Mouse (Mus musculus) embryonic facial prominence, embryonic 13.5 days (tissue): Measurements from ENCODE around the gene Il5. TPM values are rescaled to one million over a fixed set of nuclear protein-coding genes. Genes with fewer than 3 reads are reported as not detected.

Experiments
- ATAC-seq: fragments of 200-750 bp; cut with Nextera tagmentation; 2 replicates; pipeline ENCODE4 v1.8.0; 2017; ENCODE audit warnings: low read depth; ENCODE audit not compliant: insufficient number of reproducible peaks, insufficient read depth, low FRiP score, low TSS enrichment
- H3K27ac ChIP-seq: fragments of 300-500 bp; sonication (generic); 2 replicates; pipeline ENCODE4 v1.5.1; 2015; ENCODE audit warnings: moderate library complexity, mild to moderate bottlenecking, inconsistent platforms
- H3K27me3 ChIP-seq: fragments of 300-500 bp; sonication (generic); 2 replicates; pipeline ENCODE4 v1.6.1; 2015; ENCODE audit warnings: mild to moderate bottlenecking, inconsistent platforms
- H3K36me3 ChIP-seq: fragments of 300-500 bp; sonication (generic); 2 replicates; pipeline ENCODE4 v1.6.1; 2015; ENCODE audit warnings: mild to moderate bottlenecking, inconsistent platforms
- H3K4me1 ChIP-seq: fragments of 300-500 bp; sonication (generic); 2 replicates; pipeline ENCODE4 v1.6.1; 2015; ENCODE audit warnings: inconsistent platforms
- H3K4me2 ChIP-seq: fragments of 300-500 bp; sonication (generic); 2 replicates; pipeline ENCODE4 v1.6.1; 2015; ENCODE audit warnings: moderate library complexity, mild to moderate bottlenecking, inconsistent platforms
- H3K4me3 ChIP-seq: fragments of 300-500 bp; sonication (generic); 2 replicates; pipeline ENCODE4 v1.5.1; 2015; ENCODE audit warnings: mild to moderate bottlenecking, inconsistent platforms
- H3K9ac ChIP-seq: fragments of 300-500 bp; sonication (generic); 2 replicates; pipeline ENCODE4 v1.6.1; 2015; ENCODE audit warnings: mild to moderate bottlenecking, inconsistent platforms
- H3K9me3 ChIP-seq: fragments of 300-500 bp; sonication (generic); 2 replicates; pipeline ENCODE4 v1.6.1; 2016; ENCODE audit warnings: inconsistent platforms
- WGBS: fragments of 180-500 bp; shearing (Covaris S2); methylation state at CpG from one replicate; pipeline ENCODE4 v1.1.7; 2015; ENCODE audit warnings: mixed read lengths; 5-methylcytosine and 5-hydroxymethylcytosine counted together
- polyA plus RNA-seq: library from polyadenylated mRNA; unstranded; fragments of >200 nt; fragmentation: Nextera tagmentation; extraction: Ambion mirVana; gene quantifications from 2 replicates; pipeline ENCODE4 v1.2.1, GENCODE M21; 2015

Il5 gene
- polyA plus RNA-seq, 1 experiment from 2014 or later, result not detected

DNA sequence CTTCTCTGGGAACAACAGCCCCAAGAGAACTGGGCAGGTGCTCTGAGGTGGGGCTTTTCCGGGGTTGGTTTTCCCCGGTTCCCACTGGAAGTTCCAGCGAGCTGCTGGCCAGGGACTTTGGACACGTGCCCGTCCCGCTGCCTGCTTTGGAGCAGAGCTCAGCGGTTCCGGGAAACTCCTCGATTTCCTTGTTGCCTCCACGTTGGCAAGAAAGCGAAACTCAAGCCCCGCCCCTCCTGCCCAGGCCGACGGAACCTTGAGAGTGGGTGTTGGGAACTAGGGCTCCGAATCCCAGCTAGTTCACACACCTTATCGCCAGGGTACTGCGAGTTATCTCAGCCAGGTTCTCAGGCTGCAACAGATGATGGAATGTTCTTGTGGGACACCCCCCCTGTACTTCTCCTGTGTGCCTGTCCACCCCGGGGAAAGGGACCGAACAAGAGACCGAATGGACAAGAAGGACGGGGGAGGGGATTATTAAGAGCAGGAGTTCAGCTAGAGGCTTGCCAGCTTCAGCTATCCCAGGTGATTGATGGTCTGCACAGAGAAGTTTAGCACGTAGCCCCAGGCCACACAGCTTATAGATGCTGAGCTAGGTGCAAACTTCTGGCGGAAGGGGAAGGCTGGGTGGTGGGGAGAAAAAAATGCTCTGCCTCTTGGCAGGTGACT, 42.4 kb downstream of the Il5 start:
- H3K36me3 ChIP-seq, result no peaks in the 10 kb centered on the region
- H3K4me1 ChIP-seq, result peaks cover 48% of the 10 kb centered on the region
- H3K9me3 ChIP-seq, result no peaks in the 10 kb centered on the region
- H3K27ac ChIP-seq, result peak overlapping the region; percentile 92
- H3K9ac ChIP-seq, result peak overlapping the region; percentile 62
- WGBS, result 2% methylated on average over 23 of the region's 23 CpGs
- H3K4me2 ChIP-seq, result peak overlapping the region; percentile 77
- ATAC-seq, result no peak
- H3K4me3 ChIP-seq, result peak overlapping the region; percentile 41
- H3K27me3 ChIP-seq, result peaks cover 15% of the 10 kb centered on the region

- Histone ChIP-seq H3K27me3 (peaks cover 15% of the 10 kb centered on the region), H3K9me3 (no peaks in the 10 kb centered on the region), H3K9ac (peak overlapping the region; percentile 62), H3K4me2 (peak overlapping the region; percentile 77), H3K4me3 (peak overlapping the region; percentile 41), H3K4me1 (peaks cover 48% of the 10 kb centered on the region), H3K27ac (peak overlapping the region; percentile 92), H3K36me3 (no peaks in the 10 kb centered on the region)
- peak; percentile 82 for ATAC-seq
- under 1% methylated on average over 33 of the region's 33 CpGs for WGBS
Observed at GRCm38 (mm10) chr11:53763496-53764140, 43.0 kb downstream of the Il5 start.

DNA sequence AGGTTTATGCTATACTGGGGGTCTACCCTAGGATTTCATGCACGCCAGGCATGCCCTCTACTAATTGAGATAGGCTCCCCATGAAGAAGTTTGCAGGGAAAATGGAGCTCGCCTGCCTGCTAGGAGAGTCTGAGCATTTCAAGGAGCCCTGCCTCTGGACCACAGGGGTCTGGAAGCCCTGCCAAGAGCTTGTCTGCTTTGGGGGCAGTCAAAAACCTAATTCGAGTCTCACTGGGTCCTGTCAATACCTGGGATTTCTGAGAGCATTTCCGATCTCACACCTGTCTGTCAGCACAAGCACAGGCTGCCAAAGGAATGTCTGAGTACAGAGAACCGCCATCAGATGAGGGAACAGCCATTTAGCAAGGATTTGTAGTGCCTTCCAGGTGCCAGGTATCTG, 44.0 kb downstream of the Il5 start:
- Histone ChIP-seq H3K27ac (peak overlapping the region; percentile 92), H3K4me1 (peaks cover 43% of the 10 kb centered on the region), H3K4me2 (no peak overlapping the region; the same call in 1 of the 2 replicates), H3K27me3 (peaks cover 13% of the 10 kb centered on the region), H3K36me3 (no peaks in the 10 kb centered on the region), H3K9ac (no peak overlapping the region), H3K9me3 (no peaks in the 10 kb centered on the region), H3K4me3 (no peak overlapping the region)
- ATAC-seq, result no peak
- WGBS, result 45% methylated on average over 5 of the region's 5 CpGs

DNA sequence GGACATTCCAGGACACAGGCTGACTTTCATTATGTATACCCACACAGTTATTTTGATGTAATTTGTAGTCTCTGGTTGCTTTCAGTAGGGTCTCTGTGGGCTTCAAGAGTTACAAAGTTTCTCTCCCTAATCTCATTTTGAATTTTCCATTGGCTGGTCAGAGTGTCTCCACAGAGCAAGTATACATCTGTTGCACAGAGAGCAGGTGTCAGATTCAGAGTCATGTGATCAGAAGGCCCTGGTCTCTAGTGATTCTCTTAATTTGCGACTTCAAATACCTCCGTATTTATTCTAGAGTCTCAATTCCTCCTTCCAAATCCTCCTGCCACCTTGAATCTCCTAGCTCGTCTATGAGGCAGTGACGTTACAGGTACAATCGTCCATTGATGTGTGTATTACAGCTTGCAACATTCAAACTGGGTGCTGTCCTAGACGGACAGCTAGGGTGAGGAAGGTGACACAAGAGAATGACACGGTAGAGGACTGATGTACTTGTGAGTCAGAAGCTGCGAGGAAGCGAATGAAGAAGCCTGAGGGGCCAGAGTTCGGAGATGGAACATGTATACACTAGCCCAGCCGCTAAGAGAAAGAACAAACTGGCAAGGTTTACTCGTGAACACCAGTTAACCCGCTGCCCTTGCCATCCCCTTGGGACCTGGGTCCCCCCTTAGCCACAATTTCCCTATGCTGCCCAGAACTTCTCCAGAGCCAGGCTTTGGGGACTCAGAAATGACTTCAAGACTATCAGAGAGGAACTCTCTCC, 48.0 kb downstream of the Il5 start:
- no peaks in the 10 kb centered on the region for H3K36me3 ChIP-seq
- no peak overlapping the region for H3K9ac ChIP-seq
- H3K27ac ChIP-seq, result no peak overlapping the region
- ATAC-seq, result no peak
- H3K4me1 ChIP-seq, result peaks cover 21% of the 10 kb centered on the region
- peaks cover 5% of the 10 kb centered on the region for H3K27me3 ChIP-seq
- no peaks in the 10 kb centered on the region for H3K9me3 ChIP-seq
- peak overlapping the region; percentile 79; the same call in 1 of the 2 replicates for H3K4me2 ChIP-seq
- 66% methylated on average over 13 of the region's 13 CpGs for WGBS
- H3K4me3 ChIP-seq, result no peak overlapping the region

DNA sequence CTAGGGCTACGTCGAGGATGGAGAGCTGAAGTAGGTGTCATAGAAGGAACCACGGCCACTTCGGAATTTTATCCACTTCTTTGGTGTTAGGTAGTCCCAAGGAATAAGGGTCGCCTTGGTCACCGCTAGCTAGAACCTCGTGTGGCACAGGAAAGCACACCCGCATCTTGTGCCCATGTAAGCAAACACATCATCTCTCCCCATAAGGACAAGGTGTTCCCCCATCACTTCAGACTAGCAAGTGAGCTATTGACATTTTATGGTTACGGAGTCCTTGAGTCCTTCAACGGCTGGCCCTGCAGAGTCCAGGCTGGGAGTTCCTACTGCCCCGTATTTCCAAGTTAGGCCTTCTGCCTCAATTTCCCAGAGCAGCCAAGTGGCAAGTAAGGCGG, 48.6 kb downstream of the Il5 start:
- WGBS, result 60% methylated on average over 12 of the region's 12 CpGs
- no peak for ATAC-seq
- H3K9me3 ChIP-seq, result no peaks in the 10 kb centered on the region
- no peak overlapping the region for H3K27ac ChIP-seq
- H3K36me3 ChIP-seq, result no peaks in the 10 kb centered on the region
- H3K4me3 ChIP-seq, result peak overlapping the region; percentile 75
- H3K4me1 ChIP-seq, result peaks cover 15% of the 10 kb centered on the region
- H3K27me3 ChIP-seq, result peaks cover 5% of the 10 kb centered on the region
- peak overlapping the region; percentile 80; the same call in 1 of the 2 replicates for H3K9ac ChIP-seq
- peak overlapping the region; percentile 79 for H3K4me2 ChIP-seq

DNA sequence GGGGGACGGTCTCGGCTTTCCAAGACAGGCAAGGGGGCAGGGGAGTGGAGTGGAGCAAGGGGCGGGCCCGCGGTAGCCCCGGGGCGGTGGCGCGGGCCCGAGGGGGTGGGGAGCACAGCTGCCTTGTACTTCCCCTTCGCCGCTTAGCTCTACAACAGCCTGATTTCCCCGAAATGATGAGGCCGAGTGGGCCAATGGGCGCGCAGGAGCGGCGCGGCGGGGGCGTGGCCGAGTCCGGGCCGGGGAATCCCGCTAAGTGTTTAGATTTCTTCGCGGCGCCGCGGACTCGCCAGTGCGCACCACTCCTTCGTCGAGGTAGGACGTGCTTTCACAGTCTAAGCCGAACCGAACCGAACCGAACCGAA, 49.1 kb downstream of the Il5 start, which contains the start of gene Irf1:
Irf1 (plus strand) TSS at position 255 of the 365 bp plus-strand sequence.
- Histone ChIP-seq H3K9me3 (no peaks in the 10 kb centered on the region), H3K4me3 (peak within 1 kb of the TSS; percentile 75)

DNA sequence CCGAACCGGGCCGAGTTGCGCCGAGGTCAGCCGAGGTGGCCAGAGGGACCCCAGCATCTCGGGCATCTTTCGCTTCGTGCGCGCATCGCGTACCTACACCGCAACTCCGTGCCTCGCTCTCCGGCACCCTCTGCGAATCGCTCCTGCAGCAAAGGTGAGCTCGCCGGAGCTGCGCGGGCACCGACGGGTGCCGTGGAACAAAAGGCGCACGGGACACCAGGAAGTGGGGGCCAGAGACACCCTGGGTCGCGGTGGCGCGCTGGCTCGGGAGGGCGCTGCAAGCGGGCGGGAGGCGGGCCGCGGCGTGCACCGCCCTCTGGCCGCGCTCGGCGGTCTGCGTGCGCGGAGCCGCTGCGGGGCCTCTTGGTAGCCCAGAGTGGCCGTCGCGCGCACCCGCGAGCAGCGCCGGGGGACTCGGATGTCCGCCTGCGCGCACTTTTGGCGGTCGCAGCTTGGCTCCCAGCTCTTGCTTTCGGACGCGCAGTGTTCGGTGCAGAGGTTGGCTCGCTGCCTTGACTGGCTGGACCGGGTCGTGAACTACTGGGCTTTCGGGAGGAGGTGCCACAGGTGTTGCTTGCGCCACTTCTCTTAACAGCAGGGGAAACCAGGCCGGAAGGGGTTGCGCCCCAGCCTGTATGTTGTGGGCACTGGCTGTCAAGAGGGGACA, 49.7 kb downstream of the Il5 start:
- Histone ChIP-seq H3K4me3 (peak overlapping the region; percentile 75), H3K9ac (peak overlapping the region; percentile 80), H3K4me2 (peak overlapping the region; percentile 79), H3K9me3 (no peaks in the 10 kb centered on the region), H3K27me3 (peaks cover 5% of the 10 kb centered on the region), H3K4me1 (peaks cover 13% of the 10 kb centered on the region), H3K27ac (peak overlapping the region; percentile 76), H3K36me3 (no peaks in the 10 kb centered on the region)
- WGBS, result under 1% methylated on average over 72 of the region's 75 CpGs
- peak; percentile 38 for ATAC-seq

More for the DNA sequence above, 49.1 kb downstream of the Il5 start, which contains the start of gene Irf1:
- no peaks in the 10 kb centered on the region for H3K36me3 ChIP-seq
- peak; percentile 85 for ATAC-seq
- under 1% methylated on average over 40 of the region's 40 CpGs for WGBS
- H3K4me1 ChIP-seq, result peaks cover 10% of the 10 kb centered on the region
- peaks cover 5% of the 10 kb centered on the region for H3K27me3 ChIP-seq
- H3K4me2 ChIP-seq, result peak within 1 kb of the TSS; percentile 79
- peak within 1 kb of the TSS; percentile 76 for H3K27ac ChIP-seq
- H3K9ac ChIP-seq, result peak within 1 kb of the TSS; percentile 80

GRCm38 (mm10) chr11:53771001-53771744, 50.6 kb downstream of the Il5 start:
- no peak for ATAC-seq
- Histone ChIP-seq H3K4me1 (peaks cover 17% of the 10 kb centered on the region), H3K4me2 (peak overlapping the region; percentile 79), H3K9ac (no peak overlapping the region), H3K27ac (no peak overlapping the region), H3K27me3 (peaks cover 5% of the 10 kb centered on the region), H3K36me3 (peaks cover 2% of the 10 kb centered on the region), H3K9me3 (no peaks in the 10 kb centered on the region), H3K4me3 (peak overlapping the region; percentile 75)
- WGBS, result 83% methylated on average over 11 of the region's 11 CpGs

DNA sequence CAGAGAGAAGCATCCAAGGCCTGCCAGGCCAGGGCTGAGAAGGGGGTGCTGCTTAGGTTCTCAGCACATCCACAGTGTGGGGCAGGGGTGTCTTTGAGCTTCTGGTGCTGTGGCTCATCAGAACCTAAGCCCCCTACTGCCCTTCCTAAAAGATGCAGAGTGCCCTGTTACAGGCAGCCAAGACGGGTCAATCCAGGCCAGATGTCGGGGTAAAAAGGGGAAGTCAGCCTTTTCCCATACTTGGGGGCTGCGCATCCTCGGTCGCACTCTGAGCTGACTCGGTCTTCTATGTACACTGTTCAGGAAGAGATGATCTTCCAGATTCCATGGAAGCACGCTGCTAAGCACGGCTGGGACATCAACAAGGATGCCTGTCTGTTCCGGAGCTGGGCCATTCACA, 51.9 kb downstream of the Il5 start:
- Histone ChIP-seq H3K9me3 (no peaks in the 10 kb centered on the region), H3K9ac (no peak overlapping the region), H3K4me3 (no peak overlapping the region), H3K27me3 (peaks cover 5% of the 10 kb centered on the region), H3K36me3 (peaks cover 8% of the 10 kb centered on the region), H3K4me1 (peaks cover 17% of the 10 kb centered on the region), H3K4me2 (no peak overlapping the region), H3K27ac (no peak overlapping the region)
- 66% methylated on average over 9 of the region's 9 CpGs for WGBS
- no peak for ATAC-seq

- Histone ChIP-seq H3K36me3 (peaks cover 13% of the 10 kb centered on the region), H3K4me1 (peaks cover 17% of the 10 kb centered on the region), H3K9ac (0 out of 2 replicates have a peak within 1 kb of the TSS, but pooled peaks have one; percentile 21), H3K4me3 (no peak within 1 kb of the TSS), H3K27me3 (peaks cover 5% of the 10 kb centered on the region), H3K9me3 (no peaks in the 10 kb centered on the region), H3K4me2 (no peak within 1 kb of the TSS), H3K27ac (no peak within 1 kb of the TSS)
- no peak for ATAC-seq
- 91% methylated on average over 5 of the region's 5 CpGs for WGBS
Observed at GRCm38 (mm10) chr11:53773087-53773486, 52.5 kb downstream of the Il5 start, which contains the start of gene Gm17334. Gene Gm17334 (minus strand): TSS chr11:53773187.
